Mouse (Mus musculus) hindbrain, embryonic 11.5 days (tissue): ENCODE results near the gene Grin1. TPM values are rescaled to one million over a fixed set of nuclear protein-coding genes. Genes with fewer than 3 reads are reported as not detected.

ENCODE experiments used
- ATAC-seq: fragments of 200-750 bp; cut with Nextera tagmentation; 2 replicates; pipeline ENCODE4 v1.8.0; 2017; ENCODE audit warnings: mild to moderate bottlenecking, moderate TSS enrichment, moderate library complexity; ENCODE audit not compliant: low FRiP score
- DNase-seq: peaks from one replicate; pipeline ENCODE4 v3.0.0-alpha.2; 2015; ENCODE audit warnings: low spot score
- H3K27ac ChIP-seq: fragments of 300-500 bp; sonication (generic); 2 replicates; pipeline ENCODE4 v1.5.1; 2014; ENCODE audit warnings: mild to moderate bottlenecking, low read depth, low read length
- H3K27me3 ChIP-seq: fragments of 300-500 bp; sonication (generic); 2 replicates; pipeline ENCODE4 v1.6.1; 2014; ENCODE audit warnings: mild to moderate bottlenecking, low read length, moderate library complexity, mixed read lengths; ENCODE audit not compliant: control insufficient read depth, insufficient read depth
- H3K36me3 ChIP-seq: fragments of 300-500 bp; sonication (generic); 2 replicates; pipeline ENCODE4 v1.6.1; 2014; ENCODE audit warnings: mild to moderate bottlenecking, low read length, moderate library complexity, mixed read lengths; ENCODE audit not compliant: control insufficient read depth, insufficient read depth
- H3K4me1 ChIP-seq: fragments of 300-500 bp; sonication (generic); replicated peaks from 2 replicates; pipeline ENCODE4 v1.6.1; 2014; ENCODE audit warnings: low read length, mixed read lengths; ENCODE audit not compliant: control insufficient read depth, insufficient read depth
- H3K4me2 ChIP-seq: fragments of 300-500 bp; sonication (generic); replicated peaks from 2 replicates; pipeline ENCODE4 v1.6.1; 2014; ENCODE audit warnings: mild to moderate bottlenecking, low read depth, low read length
- H3K4me3 ChIP-seq: fragments of 300-500 bp; sonication (generic); 2 replicates; pipeline ENCODE4 v1.5.1; 2014; ENCODE audit warnings: low read depth, low read length
- H3K9ac ChIP-seq: fragments of 300-500 bp; sonication (generic); 2 replicates; pipeline ENCODE4 v1.6.1; 2014; ENCODE audit warnings: low read depth, low read length
- H3K9me3 ChIP-seq: fragments of 300-500 bp; sonication (generic); 2 replicates; pipeline ENCODE4 v1.6.1; 2016; ENCODE audit warnings: low read length; ENCODE audit not compliant: control insufficient read depth
- WGBS: fragments of 180-500 bp; shearing (Covaris S2); extraction: QIAGEN DNeasy Blood & Tissue Kit; methylation state at CpG from one replicate; pipeline ENCODE4 v1.1.7; 2014; 5-methylcytosine and 5-hydroxymethylcytosine counted together
- polyA plus RNA-seq: library from polyadenylated mRNA; unstranded; fragments of >200 nt; fragmentation: Nextera tagmentation; extraction: Ambion mirVana; gene quantifications from 2 replicates; pipeline ENCODE4 v1.2.1, GENCODE M21; 2014

Grin1 gene
- polyA plus RNA-seq, 1 experiment from 2014 or later, result 3.9 TPM

- H3K27ac ChIP-seq, result no peak overlapping the region
- H3K9me3 ChIP-seq, result no peaks in the 10 kb centered on the region
- peak overlapping the region; percentile 23; the same call in 1 of the 2 replicates for H3K9ac ChIP-seq
- no peaks in the 10 kb centered on the region for H3K36me3 ChIP-seq
- peak overlapping the region; percentile 25 for H3K4me3 ChIP-seq
- peak; percentile 31 for DNase-seq
- 6% methylated on average over 42 of the region's 43 CpGs for WGBS
- peaks cover 64% of the 10 kb centered on the region for H3K27me3 ChIP-seq
- H3K4me2 ChIP-seq, result peak overlapping the region; percentile 44
- peak; percentile 7; the same call in 1 of the 2 replicates for ATAC-seq
- H3K4me1 ChIP-seq, result peaks cover 5% of the 10 kb centered on the region; the same call in 1 of the 2 replicates
Measured at GRCm38 (mm10) chr2:25292054-25292544, 26.9 kb downstream of the Grin1 start.

GRCm38 (mm10) chr2:25291184-25292053 is 27.6 kb downstream of the Grin1 start:
- Histone ChIP-seq H3K27ac (no peak overlapping the region), H3K27me3 (peaks cover 65% of the 10 kb centered on the region), H3K4me3 (peak overlapping the region; percentile 25; the same call in 1 of the 2 replicates), H3K9me3 (no peaks in the 10 kb centered on the region), H3K4me2 (peak overlapping the region; percentile 44), H3K4me1 (peaks cover 5% of the 10 kb centered on the region; the same call in 1 of the 2 replicates), H3K9ac (no peak overlapping the region), H3K36me3 (no peaks in the 10 kb centered on the region)
- 7% methylated on average over 31 of the region's 32 CpGs for WGBS
- peak; percentile 18 for DNase-seq
- ATAC-seq, result peak; percentile 11; the same call in 1 of the 2 replicates

GRCm38 (mm10) chr2:25290816-25291130 is 28.2 kb downstream of the Grin1 start:
- peak overlapping the region; percentile 10; the same call in 1 of the 2 replicates for H3K4me3 ChIP-seq
- H3K4me2 ChIP-seq, result no peak overlapping the region
- no peak for ATAC-seq
- H3K27ac ChIP-seq, result no peak overlapping the region
- 2% methylated on average over 18 of the region's 18 CpGs for WGBS
- no peak overlapping the region for H3K9ac ChIP-seq
- H3K36me3 ChIP-seq, result no peaks in the 10 kb centered on the region
- peaks cover 5% of the 10 kb centered on the region; the same call in 1 of the 2 replicates for H3K4me1 ChIP-seq
- peak; percentile 23 for DNase-seq
- peaks cover 63% of the 10 kb centered on the region for H3K27me3 ChIP-seq
- no peaks in the 10 kb centered on the region for H3K9me3 ChIP-seq

- DNase-seq, result peak; percentile 38
- Histone ChIP-seq H3K36me3 (no peaks in the 10 kb centered on the region), H3K9me3 (no peaks in the 10 kb centered on the region), H3K4me2 (no peak overlapping the region), H3K9ac (no peak overlapping the region), H3K4me1 (peaks cover 5% of the 10 kb centered on the region; the same call in 1 of the 2 replicates), H3K27ac (no peak overlapping the region), H3K4me3 (peak overlapping the region; percentile 10; the same call in 1 of the 2 replicates), H3K27me3 (peaks cover 59% of the 10 kb centered on the region)
- no peak for ATAC-seq
- 2% methylated on average over 54 of the region's 54 CpGs for WGBS
Measured at GRCm38 (mm10) chr2:25290101-25290815, 28.7 kb downstream of the Grin1 start.

DNA sequence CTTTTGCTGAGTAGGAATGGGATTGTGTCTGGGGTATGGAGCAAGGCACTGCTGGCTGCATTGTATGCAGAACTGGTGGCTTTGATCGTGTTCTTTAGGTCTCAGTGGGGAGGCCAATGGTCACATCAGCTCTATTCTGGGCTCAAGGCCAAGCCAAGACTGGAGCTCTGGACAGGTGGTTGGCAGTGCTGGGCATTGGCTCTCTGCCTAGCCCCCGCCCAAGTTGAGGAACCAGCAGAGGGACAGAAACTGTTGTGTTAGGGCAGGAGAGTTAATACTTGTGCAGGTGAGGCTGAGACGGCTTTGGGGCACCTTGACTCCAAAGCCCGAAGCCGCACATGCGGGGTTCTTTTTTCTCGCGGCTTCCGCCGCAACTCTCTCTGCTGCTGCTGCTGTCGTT is 29.3 kb downstream of the Grin1 start, which contains the start of gene Lrrc26:
TSS of gene Lrrc26 (plus strand) at position 265 of the 400 bp plus-strand sequence.
- WGBS, result 9% methylated on average over 11 of the region's 11 CpGs
- peak within 1 kb of the TSS; percentile 10; the same call in 1 of the 2 replicates for H3K4me3 ChIP-seq
- peaks cover 5% of the 10 kb centered on the region; the same call in 1 of the 2 replicates for H3K4me1 ChIP-seq
- no peak within 1 kb of the TSS for H3K4me2 ChIP-seq
- no peak for DNase-seq
- H3K27me3 ChIP-seq, result peaks cover 59% of the 10 kb centered on the region
- no peaks in the 10 kb centered on the region for H3K36me3 ChIP-seq
- no peak within 1 kb of the TSS for H3K9ac ChIP-seq
- ATAC-seq, result no peak
- H3K9me3 ChIP-seq, result no peaks in the 10 kb centered on the region
- H3K27ac ChIP-seq, result no peak within 1 kb of the TSS

DNA sequence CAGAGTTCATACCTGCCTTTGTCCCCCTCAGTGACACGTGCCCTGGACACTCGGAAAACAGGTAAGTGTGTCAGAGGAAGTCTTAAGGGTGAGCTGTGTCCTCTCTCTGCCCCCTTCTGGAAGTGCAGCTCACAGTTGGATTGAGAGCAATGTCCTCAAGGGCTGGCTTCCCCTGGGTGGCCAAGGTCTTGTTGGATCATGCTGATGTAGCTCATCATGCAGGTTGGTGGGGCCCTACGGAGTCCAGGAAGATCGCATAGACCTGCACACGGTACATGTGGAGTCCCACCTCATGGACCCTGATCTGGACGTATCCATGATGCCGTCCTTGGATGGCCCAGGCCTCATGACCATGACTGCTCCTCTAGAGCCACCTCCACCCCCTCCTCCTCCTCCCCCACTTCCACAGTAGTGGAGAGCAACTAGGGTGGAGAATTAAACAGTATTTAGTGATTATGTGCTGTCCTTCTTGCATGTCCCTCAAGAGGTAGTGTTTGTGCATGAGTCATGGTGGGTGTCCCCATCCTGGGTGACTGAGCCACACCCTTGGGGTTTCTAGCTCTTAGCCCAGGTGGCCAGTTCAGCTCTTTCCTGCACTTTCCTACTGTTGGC is 30.1 kb downstream of the Grin1 start:
- no peak for DNase-seq
- no peaks in the 10 kb centered on the region for H3K9me3 ChIP-seq
- WGBS, result 74% methylated on average over 7 of the region's 7 CpGs
- H3K4me1 ChIP-seq, result peaks cover 5% of the 10 kb centered on the region; the same call in 1 of the 2 replicates
- no peak overlapping the region for H3K27ac ChIP-seq
- no peak overlapping the region for H3K4me3 ChIP-seq
- H3K4me2 ChIP-seq, result no peak overlapping the region
- ATAC-seq, result no peak
- H3K9ac ChIP-seq, result no peak overlapping the region
- peaks cover 59% of the 10 kb centered on the region for H3K27me3 ChIP-seq
- H3K36me3 ChIP-seq, result peaks cover 3% of the 10 kb centered on the region; the same call in 1 of the 2 replicates

- H3K4me3 ChIP-seq, result no peak within 1 kb of the TSS
- H3K27ac ChIP-seq, result no peak within 1 kb of the TSS
- H3K4me2 ChIP-seq, result no peak within 1 kb of the TSS
- peaks cover 55% of the 10 kb centered on the region for H3K27me3 ChIP-seq
- H3K36me3 ChIP-seq, result peaks cover 7% of the 10 kb centered on the region; the same call in 1 of the 2 replicates
- H3K9ac ChIP-seq, result no peak within 1 kb of the TSS
- no peak for ATAC-seq
- WGBS, result 91% methylated on average over 6 of the region's 6 CpGs
- H3K4me1 ChIP-seq, result peaks cover 5% of the 10 kb centered on the region; the same call in 1 of the 2 replicates
- H3K9me3 ChIP-seq, result no peaks in the 10 kb centered on the region
- DNase-seq, result no peak
Measured at GRCm38 (mm10) chr2:25287927-25288649, 30.9 kb downstream of the Grin1 start, which contains the start of gene Tmem210. Gene Tmem210 (plus strand): TSS chr2:25288145.
